In genomic region chr11:96421074-96421473, GRCm38 (mm10) we compare ENCODE assay signal across 19 mouse cellular contexts. TPM values are rescaled to one million over a fixed set of nuclear protein-coding genes. Genes with fewer than 3 reads are reported as not detected.
DNase-seq lines count a peak whose midpoint lies in the region; ATAC-seq lines count a peak whose summit lies in the region.
"Had no signal": no experiment of that assay in that cellular context is flagged by ENCODE, and none has a peak within 500 bp of the region (broad histone marks: within the 10 kb centered on the region; RNA-seq: fewer than 3 reads in every experiment).

No protein-coding gene starts in this region.

- no peak; the same call in 1 of the 2 replicates for ATAC-seq in kidney, embryonic 15.5 days (replicated peaks; ENCODE audit: low FRiP score)
- no peak for ATAC-seq in neural tube, embryonic 15.5 days (ENCODE audit: low FRiP score)
- ATAC-seq: forebrain, embryonic 15.5 days; inflammation-experienced regulatory T-cells, adult 6 months; liver, postnatal 0 days had no signal

- no peaks in the 10 kb centered on the region for H3K36me3 ChIP-seq in kidney, embryonic 15.5 days
- no peaks in the 10 kb centered on the region for H3K36me3 ChIP-seq in neural tube, embryonic 15.5 days
- H3K36me3 ChIP-seq: forebrain, embryonic 15.5 days; heart, embryonic 15.5 days; hindbrain, embryonic 10.5 days had no signal

- no peak overlapping the region for H3K9ac ChIP-seq in kidney, embryonic 15.5 days
- no peak overlapping the region for H3K9ac ChIP-seq in neural tube, embryonic 15.5 days (replicated peaks)
- H3K9ac ChIP-seq: forebrain, embryonic 15.5 days; heart, embryonic 15.5 days; liver, postnatal 0 days had no signal

- no peak for DNase-seq in kidney, postnatal 25 days
- peak; percentile 25 for DNase-seq in Muller cell, postnatal 12 days (ENCODE audit: inconsistent ontology term)
- peak; percentile 35 for DNase-seq in brain, adult 2 months (ENCODE audit: low read depth, low spot score)
- DNase-seq in cerebellum, adult 9-10 months, result no peak
- no peak for DNase-seq in spleen, postnatal 14 days (ENCODE audit: low spot score in 2 of 2)
- DNase-seq: cerebellum, adult 11 months; left cerebral cortex, postnatal 4 days; liver, postnatal 0 days; midbrain, embryonic 14.5 days; right cerebral cortex, adult 18-20 months; thymus, postnatal 14 days had no signal

- no peaks in the 10 kb centered on the region for H3K27me3 ChIP-seq in kidney, embryonic 15.5 days
- H3K27me3 ChIP-seq in neural tube, embryonic 15.5 days (replicated peaks), result no peaks in the 10 kb centered on the region
- H3K27me3 ChIP-seq: forebrain, embryonic 15.5 days had no signal

- H3K9me3 ChIP-seq in kidney, embryonic 15.5 days (replicated peaks), result no peaks in the 10 kb centered on the region
- H3K9me3 ChIP-seq in neural tube, embryonic 15.5 days (replicated peaks), result no peaks in the 10 kb centered on the region
- H3K9me3 ChIP-seq: forebrain, embryonic 15.5 days; heart, embryonic 15.5 days; hindbrain, embryonic 10.5 days had no signal

- 27% methylated on average over 5 of the region's 5 CpGs for WGBS in kidney, embryonic 15.5 days
- WGBS in neural tube, embryonic 15.5 days, result 33% methylated on average over 5 of the region's 5 CpGs

- H3K27ac ChIP-seq in kidney, embryonic 15.5 days, result peak overlapping the region; percentile 84
- H3K27ac ChIP-seq in neural tube, embryonic 15.5 days (replicated peaks), result peak overlapping the region; percentile 56
- H3K27ac ChIP-seq: forebrain, embryonic 15.5 days; heart, embryonic 15.5 days; hindbrain, embryonic 10.5 days had no signal

- H3K4me3 ChIP-seq in kidney, embryonic 15.5 days (replicated peaks), result no peak overlapping the region
- no peak overlapping the region for H3K4me3 ChIP-seq in neural tube, embryonic 15.5 days (replicated peaks)
- H3K4me3 ChIP-seq: forebrain, embryonic 15.5 days; heart, embryonic 15.5 days; hindbrain, embryonic 10.5 days; myocyte had no signal

- peak overlapping the region; percentile 30; the same call in 1 of the 2 replicates for H3K4me2 ChIP-seq in kidney, embryonic 15.5 days
- no peak overlapping the region for H3K4me2 ChIP-seq in neural tube, embryonic 15.5 days
- H3K4me2 ChIP-seq: forebrain, embryonic 15.5 days; heart, embryonic 15.5 days had no signal

- peaks cover 35% of the 10 kb centered on the region for H3K4me1 ChIP-seq in kidney, embryonic 15.5 days
- peaks cover 15% of the 10 kb centered on the region for H3K4me1 ChIP-seq in neural tube, embryonic 15.5 days
- H3K4me1 ChIP-seq: forebrain, embryonic 15.5 days had no signal

RNA-seq across cellular contexts. Expression of gene Skap1, which starts 43.3 kb away (rescaled TPM):
- polyA plus RNA-seq in kidney, embryonic 15.5 days (2015; fragmentation: Nextera tagmentation; extraction: Ambion mirVana), result 10.4 and 10.6 TPM in 2 replicates
- 7.9 and 24.2 TPM in 2 replicates for polyA plus RNA-seq in neural tube, embryonic 15.5 days (2015; fragmentation: Nextera tagmentation; extraction: Ambion mirVana)

RNA-seq across cellular contexts. Expression of gene Hoxb1, which starts 55.5 kb away (rescaled TPM):
- polyA plus RNA-seq in kidney, embryonic 15.5 days (2015; fragmentation: Nextera tagmentation; extraction: Ambion mirVana), result 0.27 and 0.35 TPM in 2 replicates
- polyA plus RNA-seq in neural tube, embryonic 15.5 days (2015; fragmentation: Nextera tagmentation; extraction: Ambion mirVana), result 0.38 and 0.65 TPM in 2 replicates
- polyA plus RNA-seq: forebrain, embryonic 15.5 days; heart, embryonic 15.5 days; inflammation-experienced regulatory T-cells, adult 6 months; liver, postnatal 0 days; midbrain, embryonic 14.5 days; myocyte; small intestine, adult 2 months had no signal

Comparison
In these comparisons a context has a peak if more than half of its experiments do, and no peak if none do; other contexts are left out.
1. DNase-seq: peak in Muller cell, postnatal 12 days (single experiment) and brain, adult 2 months (single experiment); none in kidney, postnatal 25 days (0 of 2), cerebellum, adult 9-10 months (single experiment) and spleen, postnatal 14 days (0 of 2).